Mouse (Mus musculus) liver, adult 2 months (tissue): ENCODE results near the gene Atp8b4.

Experiments
- CTCF ChIP-seq: fragments of 200-500 bp; IDR thresholded peaks from 2 replicates; pipeline ENCODE4 v1.5.1; 2011; ENCODE audit warnings: low read depth, low read length, control low read depth
- POLR2A ChIP-seq: fragments of 200-500 bp; IDR thresholded peaks from 2 replicates; pipeline ENCODE4 v1.6.1; 2011; ENCODE audit warnings: low read length, control low read depth; ENCODE audit not compliant: insufficient read depth; ENCODE audit errors: extremely low read depth

DNA sequence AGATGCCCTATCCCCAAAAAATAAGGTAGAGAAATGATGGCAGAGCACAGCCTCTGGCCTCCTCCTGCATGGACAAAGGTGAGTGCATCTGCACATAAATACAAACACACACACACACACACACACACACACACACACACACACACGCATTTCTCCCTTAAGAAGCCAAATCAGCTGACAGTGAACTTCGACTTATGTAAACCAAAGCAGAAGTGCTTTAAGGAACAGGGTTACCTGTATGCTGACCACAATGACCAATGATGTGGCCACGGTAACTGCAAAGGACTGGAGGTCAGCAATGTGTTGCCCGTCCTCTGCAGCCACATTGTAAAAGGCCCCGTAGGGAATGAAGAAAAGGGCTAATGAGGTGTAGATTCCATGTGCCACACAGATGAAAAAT, 163.3 kb downstream of the Atp8b4 start:
- TF ChIP-seq POLR2A (no peak), CTCF (no peak)
